Mouse (Mus musculus) heart, embryonic 15.5 days (tissue): ENCODE measurements around the gene Zbtb45. TPM values are rescaled to one million over a fixed set of nuclear protein-coding genes. Genes with fewer than 3 reads are reported as not detected.
A peak's percentile ranks its signal among the peaks of the same experiment; 100 is the strongest.

ENCODE experiments used
- ATAC-seq: fragments of 200-750 bp; cut with Nextera tagmentation; replicated peaks from 2 replicates; pipeline ENCODE4 v1.8.0; 2017; ENCODE audit warnings: low read depth, moderate TSS enrichment; ENCODE audit not compliant: insufficient number of reproducible peaks, insufficient read depth, low FRiP score
- H3K27ac ChIP-seq: fragments of 300-500 bp; sonication (generic); 2 replicates; pipeline ENCODE4 v1.5.1; 2015; ENCODE audit warnings: mild to moderate bottlenecking, inconsistent platforms
- H3K27me3 ChIP-seq: fragments of 300-500 bp; sonication (generic); 2 replicates; pipeline ENCODE4 v1.6.1; 2015; ENCODE audit warnings: inconsistent platforms
- H3K36me3 ChIP-seq: fragments of 300-500 bp; sonication (generic); 2 replicates; pipeline ENCODE4 v1.6.1; 2015; ENCODE audit warnings: mild to moderate bottlenecking, inconsistent platforms
- H3K4me1 ChIP-seq: fragments of 300-500 bp; sonication (generic); replicated peaks from 2 replicates; pipeline ENCODE4 v1.6.1; 2015; ENCODE audit warnings: inconsistent platforms
- H3K4me2 ChIP-seq: fragments of 300-500 bp; sonication (generic); 2 replicates; pipeline ENCODE4 v1.6.1; 2015; ENCODE audit warnings: inconsistent platforms, mild to moderate bottlenecking, moderate library complexity
- H3K4me3 ChIP-seq: fragments of 300-500 bp; sonication (generic); 2 replicates; pipeline ENCODE4 v1.5.1; 2015; ENCODE audit warnings: mild to moderate bottlenecking, inconsistent platforms
- H3K9ac ChIP-seq: fragments of 300-500 bp; sonication (generic); 2 replicates; pipeline ENCODE4 v1.6.1; 2015; ENCODE audit warnings: mild to moderate bottlenecking, inconsistent platforms
- H3K9me3 ChIP-seq: fragments of 300-500 bp; sonication (generic); replicated peaks from 2 replicates; pipeline ENCODE4 v1.6.1; 2016; ENCODE audit warnings: inconsistent platforms
- WGBS: fragments of 180-500 bp; shearing (Covaris S2); methylation state at CpG from one replicate; pipeline ENCODE4 v1.1.7; 2015; ENCODE audit warnings: mixed read lengths; 5-methylcytosine and 5-hydroxymethylcytosine counted together
- polyA plus RNA-seq: library from polyadenylated mRNA; unstranded; fragments of >200 nt; fragmentation: Nextera tagmentation; extraction: Ambion mirVana; gene quantifications from 2 replicates; pipeline ENCODE4 v1.2.1, GENCODE M21; 2015

Gene Zbtb45
- polyA plus RNA-seq, 1 experiment from 2014 or later = 12.2 TPM

DNA sequence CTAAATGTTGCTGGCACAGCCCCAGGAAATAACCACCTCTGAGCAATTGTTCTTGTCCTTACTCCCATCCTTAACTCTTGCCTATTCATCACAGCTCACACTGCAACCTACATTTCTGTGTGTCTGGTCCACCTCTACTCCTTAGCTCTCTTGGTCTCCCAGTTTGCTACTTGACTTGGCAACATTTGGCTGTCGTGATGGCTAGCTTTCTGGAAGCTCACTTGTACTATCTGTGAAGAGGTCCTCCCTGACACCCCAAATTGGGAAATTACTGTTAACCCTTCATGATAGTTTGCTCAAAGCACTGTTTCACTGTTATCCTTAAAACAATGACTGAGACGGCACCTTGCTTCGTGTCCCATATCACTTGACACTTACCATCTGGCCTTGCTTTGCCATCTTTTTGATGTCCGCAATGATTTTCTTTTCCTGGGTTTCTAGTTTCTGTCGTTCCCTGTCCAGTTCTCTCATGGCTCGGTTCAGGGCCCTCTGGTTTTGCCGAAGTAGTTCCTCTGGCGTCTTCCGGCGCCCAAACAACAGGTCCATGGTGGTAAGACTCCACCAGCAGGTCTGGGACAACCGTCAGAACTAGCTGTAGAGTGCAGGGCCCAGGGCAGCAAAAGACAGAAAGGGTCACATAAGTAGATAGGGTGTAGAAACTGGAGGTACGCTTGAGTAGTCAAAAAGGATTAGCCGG, 23.8 kb upstream of the Zbtb45 start:
- peak overlapping the region; percentile 87 for H3K4me2 ChIP-seq
- no peaks in the 10 kb centered on the region for H3K9me3 ChIP-seq
- WGBS = 43% methylated on average over 13 of the region's 13 CpGs
- H3K4me3 ChIP-seq = peak overlapping the region; percentile 72
- H3K36me3 ChIP-seq = peaks cover 61% of the 10 kb centered on the region
- no peaks in the 10 kb centered on the region for H3K27me3 ChIP-seq
- peaks cover 33% of the 10 kb centered on the region for H3K4me1 ChIP-seq
- H3K27ac ChIP-seq = peak overlapping the region; percentile 89
- peak overlapping the region; percentile 83 for H3K9ac ChIP-seq
- ATAC-seq = no peak

DNA sequence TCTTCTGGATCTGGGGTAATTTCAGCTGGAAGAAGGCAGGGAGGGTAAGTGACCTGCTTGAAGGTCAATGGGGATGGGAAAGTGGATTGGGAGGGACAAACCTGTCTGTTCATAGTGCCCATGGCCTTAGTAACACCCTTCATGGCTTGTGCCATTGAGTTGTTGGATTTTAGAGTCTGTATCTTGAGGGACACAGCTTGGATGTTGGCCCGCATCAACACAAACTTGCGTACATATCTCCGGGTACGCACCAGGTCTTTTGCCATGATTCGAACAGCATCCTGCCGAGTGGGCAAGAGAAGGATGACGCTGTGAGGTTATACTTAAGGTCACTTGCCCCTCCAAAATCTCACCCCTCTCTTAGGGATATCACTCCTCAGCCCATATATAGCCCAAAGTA, 22.7 kb upstream of the Zbtb45 start:
- ATAC-seq = no peak
- Histone ChIP-seq H3K36me3 (peaks cover 72% of the 10 kb centered on the region), H3K27me3 (no peaks in the 10 kb centered on the region), H3K9ac (no peak overlapping the region), H3K4me2 (no peak overlapping the region), H3K4me1 (peaks cover 32% of the 10 kb centered on the region), H3K9me3 (no peaks in the 10 kb centered on the region), H3K27ac (no peak overlapping the region), H3K4me3 (no peak overlapping the region)
- WGBS = 93% methylated on average over 7 of the region's 7 CpGs

DNA sequence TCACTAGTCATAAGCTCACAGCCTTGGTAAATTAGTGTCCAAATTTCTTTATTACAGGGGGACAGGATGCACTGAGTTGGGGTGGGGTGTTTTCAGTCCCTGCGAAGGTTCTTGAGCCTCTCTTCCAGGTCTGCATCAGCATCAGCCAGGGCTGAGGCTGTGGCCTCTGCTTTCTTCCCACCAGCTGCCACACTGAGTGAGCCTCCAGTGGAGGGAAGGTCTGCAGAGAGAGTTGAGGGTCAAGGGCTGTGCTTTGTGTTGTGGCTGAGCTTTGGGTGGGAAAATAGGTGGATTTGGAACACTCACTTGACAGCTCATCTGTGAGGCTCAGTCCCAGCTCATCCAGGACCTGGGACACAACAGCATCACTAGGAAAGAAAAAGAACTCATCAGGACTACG, 22.1 kb upstream of the Zbtb45 start:
- Histone ChIP-seq H3K4me2 (no peak overlapping the region), H3K9ac (no peak overlapping the region), H3K27ac (no peak overlapping the region), H3K27me3 (no peaks in the 10 kb centered on the region), H3K36me3 (peaks cover 77% of the 10 kb centered on the region), H3K4me1 (peaks cover 33% of the 10 kb centered on the region), H3K9me3 (no peaks in the 10 kb centered on the region), H3K4me3 (no peak overlapping the region)
- no peak for ATAC-seq
- 88% methylated on average over 2 of the region's 2 CpGs for whole genome bisulfite sequencing

DNA sequence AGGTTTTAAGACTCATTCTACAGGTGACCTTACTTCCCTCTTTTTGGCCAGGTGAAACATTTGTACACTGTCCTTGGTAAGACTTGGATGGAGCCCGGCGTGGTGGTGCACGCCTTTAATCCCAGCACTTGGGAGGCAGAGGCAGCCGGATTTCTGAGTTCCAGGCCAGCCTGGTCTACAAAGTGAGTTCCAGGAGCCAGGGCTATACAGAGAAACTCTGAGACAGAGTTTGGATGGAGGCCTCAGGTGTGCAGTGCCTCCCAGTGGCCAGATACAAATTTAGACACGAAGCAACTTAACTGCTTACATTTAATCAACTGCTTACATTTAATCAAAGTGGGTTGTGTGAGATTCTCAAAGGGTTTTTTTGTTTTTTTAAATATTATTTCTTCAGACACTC, 21.2 kb upstream of the Zbtb45 start:
- 74% methylated on average over 5 of the region's 5 CpGs for WGBS
- H3K36me3 ChIP-seq = peaks cover 82% of the 10 kb centered on the region
- H3K9me3 ChIP-seq = no peaks in the 10 kb centered on the region

DNA sequence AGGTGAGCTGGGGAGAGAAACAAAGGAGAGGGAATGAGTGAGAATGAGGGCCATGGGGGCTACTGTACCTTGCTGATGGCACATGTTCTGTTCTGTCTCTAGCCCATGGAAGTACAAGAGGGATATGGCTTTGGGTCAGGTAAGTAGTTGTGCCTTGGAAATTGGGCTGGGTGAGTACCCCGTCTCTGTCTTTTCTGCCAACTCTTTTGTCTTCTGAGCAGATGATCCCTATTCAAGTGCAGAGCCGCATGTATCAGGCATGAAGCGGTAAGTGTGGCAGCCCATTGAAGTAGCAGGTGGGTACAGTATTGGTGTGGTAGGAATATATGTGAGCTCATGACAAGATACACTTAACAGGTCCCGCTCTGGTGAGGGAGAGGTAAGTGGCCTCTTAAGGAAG, 19.2 kb upstream of the Zbtb45 start:
- Histone ChIP-seq H3K9me3 (no peaks in the 10 kb centered on the region), H3K4me1 (peaks cover 34% of the 10 kb centered on the region), H3K27ac (no peak overlapping the region), H3K27me3 (no peaks in the 10 kb centered on the region), H3K9ac (no peak overlapping the region), H3K36me3 (peaks cover 70% of the 10 kb centered on the region), H3K4me3 (no peak overlapping the region), H3K4me2 (no peak overlapping the region)
- WGBS = 92% methylated on average over 4 of the region's 4 CpGs
- ATAC-seq = no peak

More for the DNA sequence above, 21.2 kb upstream of the Zbtb45 start:
- H3K4me2 ChIP-seq = no peak overlapping the region
- ATAC-seq = no peak
- H3K27ac ChIP-seq = no peak overlapping the region
- H3K4me1 ChIP-seq = peaks cover 34% of the 10 kb centered on the region
- no peaks in the 10 kb centered on the region for H3K27me3 ChIP-seq
- no peak overlapping the region for H3K9ac ChIP-seq
- no peak overlapping the region for H3K4me3 ChIP-seq

DNA sequence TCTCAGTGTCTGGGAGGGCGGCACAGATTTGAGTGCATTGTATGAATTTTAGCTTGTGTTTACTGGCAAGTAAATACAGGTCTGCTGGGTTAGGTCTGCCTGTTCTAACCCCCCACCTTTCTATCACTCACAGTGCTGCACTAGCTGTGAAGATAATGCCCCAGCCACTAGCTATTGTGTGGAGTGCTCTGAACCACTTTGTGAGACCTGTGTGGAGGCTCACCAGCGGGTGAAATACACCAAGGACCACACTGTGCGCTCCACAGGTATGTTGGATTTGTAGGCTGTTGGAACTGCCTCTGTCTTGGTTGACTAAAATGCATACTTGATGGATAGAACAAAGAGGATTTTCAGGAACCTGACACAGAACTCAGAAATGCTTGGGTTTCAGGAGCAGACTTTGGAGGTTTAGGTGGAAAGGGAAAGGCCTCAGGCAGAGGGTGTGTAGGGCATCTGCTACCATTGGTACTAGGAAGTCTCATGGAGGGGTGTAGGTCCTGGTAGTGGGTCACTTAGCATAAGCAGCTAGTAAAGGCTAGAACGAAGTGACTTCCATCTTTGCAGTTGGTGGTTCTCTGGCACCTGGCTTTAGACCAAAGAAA, 15.8 kb upstream of the Zbtb45 start:
- Histone ChIP-seq H3K27ac (peak overlapping the region; percentile 99), H3K9ac (peak overlapping the region; percentile 98), H3K4me1 (peaks cover 30% of the 10 kb centered on the region), H3K4me3 (peak overlapping the region; percentile 97), H3K36me3 (peaks cover 45% of the 10 kb centered on the region), H3K4me2 (peak overlapping the region; percentile 85), H3K27me3 (no peaks in the 10 kb centered on the region), H3K9me3 (no peaks in the 10 kb centered on the region)
- no peak for ATAC-seq
- WGBS = 27% methylated on average over 4 of the region's 4 CpGs

DNA sequence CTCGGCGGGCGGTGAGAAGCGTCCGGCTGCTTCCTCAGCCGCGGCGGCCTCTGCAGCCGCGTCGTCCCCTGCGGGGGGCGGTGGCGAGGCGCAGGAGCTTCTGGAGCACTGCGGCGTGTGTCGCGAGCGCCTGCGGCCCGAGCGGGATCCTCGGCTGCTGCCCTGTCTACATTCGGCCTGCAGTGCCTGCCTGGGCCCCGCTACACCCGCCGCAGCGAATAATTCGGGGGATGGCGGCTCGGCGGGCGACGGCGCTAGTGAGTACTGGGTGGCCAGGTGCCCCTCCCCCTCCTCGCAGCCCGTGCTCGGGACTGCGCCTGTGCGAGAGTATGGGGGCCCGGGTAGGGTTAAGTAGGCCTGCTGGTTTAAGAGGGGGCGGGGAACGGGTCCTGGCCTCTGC, 15.0 kb upstream of the Zbtb45 start:
- under 1% methylated on average over 44 of the region's 44 CpGs for WGBS

DNA sequence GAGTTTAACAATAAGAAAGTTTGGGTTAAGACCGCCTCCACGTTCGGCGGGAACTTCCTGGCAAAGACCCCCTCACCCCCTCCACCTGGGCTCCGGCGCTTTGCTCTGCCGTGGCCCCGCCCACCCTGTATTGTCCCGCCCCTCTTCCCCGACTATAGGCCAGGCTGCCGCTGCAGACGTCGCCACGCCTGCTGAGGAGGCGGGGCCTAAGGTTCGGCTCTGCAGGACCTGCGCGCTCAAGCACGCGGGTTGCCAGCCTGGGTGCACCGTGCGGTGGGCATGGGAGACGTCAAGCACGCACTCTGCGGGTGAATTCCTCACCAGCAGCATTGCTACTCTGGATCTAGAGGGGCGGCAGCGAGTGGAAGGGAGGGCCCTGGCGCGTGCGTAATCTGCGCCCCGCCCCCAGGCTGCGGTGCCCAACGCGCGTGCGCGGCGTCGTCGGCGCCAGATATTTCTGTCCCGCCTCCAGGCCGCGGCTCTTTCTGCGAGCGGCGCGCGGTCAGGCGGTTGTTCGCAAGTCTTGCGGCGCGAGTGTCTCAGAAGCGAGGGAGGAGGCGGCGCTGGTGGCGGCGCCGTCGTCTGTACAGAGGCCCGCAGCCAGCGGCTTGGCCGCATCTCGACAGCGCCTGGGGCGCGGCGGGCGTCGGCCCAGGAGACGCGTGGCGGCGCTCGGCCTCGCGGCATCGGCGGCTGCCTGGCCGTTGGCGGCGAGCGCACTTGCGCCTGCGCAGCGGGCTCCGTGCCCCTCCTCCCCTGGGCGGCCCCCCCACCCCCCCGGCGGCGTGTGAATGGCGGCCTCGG, 14.3 kb upstream of the Zbtb45 start:
- peak; percentile 83 for ATAC-seq
- H3K4me2 ChIP-seq = peak overlapping the region; percentile 85

More for the DNA sequence above, 15.0 kb upstream of the Zbtb45 start:
- Histone ChIP-seq H3K9ac (peak overlapping the region; percentile 98), H3K9me3 (no peaks in the 10 kb centered on the region), H3K27ac (peak overlapping the region; percentile 99), H3K36me3 (peaks cover 37% of the 10 kb centered on the region), H3K27me3 (no peaks in the 10 kb centered on the region), H3K4me3 (peak overlapping the region; percentile 97), H3K4me2 (peak overlapping the region; percentile 85), H3K4me1 (peaks cover 30% of the 10 kb centered on the region)
- peak; percentile 70 for ATAC-seq

DNA sequence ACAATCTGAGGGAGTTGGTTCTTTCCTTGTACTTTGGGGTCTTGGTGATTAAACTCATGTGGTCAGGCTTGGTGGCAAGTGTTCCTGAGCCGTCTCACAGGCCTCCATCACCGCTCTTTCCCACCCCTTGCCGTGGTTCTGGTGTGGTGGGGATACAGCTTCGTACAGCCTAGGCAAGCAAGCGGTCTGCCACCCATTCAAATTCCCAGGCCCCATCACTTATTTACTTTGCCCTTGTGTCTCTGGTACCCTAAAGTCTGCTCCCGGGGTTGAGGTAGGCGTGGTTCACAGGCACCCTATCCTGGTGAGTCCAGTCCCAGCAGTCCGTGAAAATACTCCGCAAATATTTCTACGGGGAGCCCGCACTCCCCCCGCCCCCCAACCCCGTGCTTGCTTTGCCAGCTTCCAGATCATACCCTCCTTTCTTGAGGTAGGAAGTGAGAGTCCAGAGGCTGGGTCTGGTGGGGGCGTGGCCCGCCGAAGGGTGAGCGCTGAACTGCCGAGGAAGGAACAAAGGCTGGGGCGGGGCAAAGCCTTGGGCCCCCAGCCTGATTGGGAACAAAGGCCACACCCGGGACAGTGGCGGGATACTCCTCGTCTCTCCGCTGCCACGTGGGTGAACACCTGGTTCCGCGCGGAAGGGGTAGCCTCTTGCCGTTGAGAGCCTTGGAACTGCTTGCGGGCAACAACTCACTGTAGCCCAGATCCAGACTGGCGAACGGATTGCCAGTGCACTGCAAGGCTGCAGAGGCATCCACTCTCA, 13.1 kb upstream of the Zbtb45 start:
- Histone ChIP-seq H3K4me1 (peaks cover 30% of the 10 kb centered on the region), H3K36me3 (peaks cover 18% of the 10 kb centered on the region), H3K9me3 (no peaks in the 10 kb centered on the region), H3K27ac (peak overlapping the region; percentile 99), H3K4me3 (peak overlapping the region; percentile 97), H3K9ac (peak overlapping the region; percentile 98), H3K4me2 (peak overlapping the region; percentile 85), H3K27me3 (no peaks in the 10 kb centered on the region)
- WGBS = 4% methylated on average over 31 of the region's 31 CpGs
- peak; percentile 59 for ATAC-seq

More for the DNA sequence above, 14.3 kb upstream of the Zbtb45 start:
- WGBS = under 1% methylated on average over 91 of the region's 95 CpGs
- H3K27ac ChIP-seq = peak overlapping the region; percentile 99
- H3K9me3 ChIP-seq = no peaks in the 10 kb centered on the region
- peak overlapping the region; percentile 98 for H3K9ac ChIP-seq
- peaks cover 30% of the 10 kb centered on the region for H3K36me3 ChIP-seq
- no peaks in the 10 kb centered on the region for H3K27me3 ChIP-seq
- peak overlapping the region; percentile 97 for H3K4me3 ChIP-seq
- H3K4me1 ChIP-seq = peaks cover 30% of the 10 kb centered on the region

DNA sequence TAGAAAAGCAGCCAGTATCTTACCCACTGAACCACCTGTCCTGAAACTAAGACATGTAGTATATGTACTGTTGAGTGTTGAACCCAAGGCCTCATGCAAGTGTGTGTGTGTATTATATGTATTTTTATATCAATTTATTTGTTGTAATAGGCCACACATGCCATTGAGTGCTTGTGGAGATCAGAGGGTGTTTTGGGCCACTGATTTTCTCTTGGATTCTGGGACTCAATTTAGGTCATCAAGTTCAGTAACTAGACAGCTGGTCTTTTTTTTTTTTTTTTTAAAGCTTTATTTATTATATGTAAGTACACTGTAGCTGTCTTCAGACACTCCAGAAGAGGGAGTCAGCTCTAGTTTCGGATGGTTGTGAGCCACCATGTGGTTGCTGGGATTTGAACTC, 5.4 kb upstream of the Zbtb45 start:
- no peak overlapping the region for H3K9ac ChIP-seq
- H3K27ac ChIP-seq = no peak overlapping the region
- peaks cover 5% of the 10 kb centered on the region for H3K4me1 ChIP-seq
- no peak overlapping the region for H3K4me2 ChIP-seq
- no peaks in the 10 kb centered on the region for H3K27me3 ChIP-seq
- H3K9me3 ChIP-seq = no peaks in the 10 kb centered on the region
- ATAC-seq = no peak
- no peaks in the 10 kb centered on the region for H3K36me3 ChIP-seq
- 74% methylated on average over 1 of the region's 1 CpGs for WGBS
- no peak overlapping the region for H3K4me3 ChIP-seq
